Mouse (Mus musculus): ENCODE data around the gene Slc25a21. TPM values are rescaled to one million over a fixed set of nuclear protein-coding genes. Genes with fewer than 3 reads are reported as not detected.
A peak's percentile ranks its signal among the peaks of the same experiment; 100 is the strongest.

Slc25a21 gene
- polyA plus RNA-seq, 1 experiment from 2014 or later = 1.2 TPM

- Histone ChIP-seq H3K4me1 (replicated peaks; ENCODE audit: control insufficient read depth, insufficient read depth, low read length) (no peaks in the 10 kb centered on the region), H3K36me3 (ENCODE audit: control insufficient read depth, insufficient read depth, low read length) (no peaks in the 10 kb centered on the region), H3K9ac (ENCODE audit: low read depth, low read length) (no peak overlapping the region), H3K4me2 (replicated peaks; ENCODE audit: low read depth, low read length) (no peak overlapping the region), H3K27me3 (ENCODE audit: control insufficient read depth, insufficient read depth, low read length) (no peaks in the 10 kb centered on the region), H3K27ac (ENCODE audit: low read depth, low read length) (no peak overlapping the region), H3K4me3 (ENCODE audit: low read depth, low read length) (no peak overlapping the region), H3K9me3 (ENCODE audit: control insufficient read depth, low read length) (no peaks in the 10 kb centered on the region)
- no peak for DNase-seq (ENCODE audit: low spot score)
- no peak for ATAC-seq (ENCODE audit: low FRiP score)
- 84% methylated on average over 6 of the region's 6 CpGs for WGBS
Observed at GRCm38 (mm10) chr12:57159904-57160303, 37.4 kb downstream of the Slc25a21 start.

GRCm38 (mm10) chr12:57158266-57158665 is 39.0 kb downstream of the Slc25a21 start:
- Histone ChIP-seq H3K27ac (ENCODE audit: low read depth, low read length) (no peak overlapping the region), H3K36me3 (ENCODE audit: control insufficient read depth, insufficient read depth, low read length) (no peaks in the 10 kb centered on the region), H3K4me2 (replicated peaks; ENCODE audit: low read depth, low read length) (no peak overlapping the region), H3K9ac (ENCODE audit: low read depth, low read length) (no peak overlapping the region), H3K27me3 (ENCODE audit: control insufficient read depth, insufficient read depth, low read length) (no peaks in the 10 kb centered on the region), H3K9me3 (ENCODE audit: control insufficient read depth, low read length) (no peaks in the 10 kb centered on the region), H3K4me3 (ENCODE audit: low read depth, low read length) (no peak overlapping the region), H3K4me1 (replicated peaks; ENCODE audit: control insufficient read depth, insufficient read depth, low read length) (no peaks in the 10 kb centered on the region)
- ATAC-seq (ENCODE audit: low FRiP score) (no peak), DNase-seq (ENCODE audit: low spot score) (no peak)
- 62% methylated on average over 3 of the region's 3 CpGs for WGBS

GRCm38 (mm10) chr12:57138937-57139336 is 58.3 kb downstream of the Slc25a21 start:
- Histone ChIP-seq H3K4me1 (replicated peaks; ENCODE audit: control insufficient read depth, insufficient read depth, low read length) (no peaks in the 10 kb centered on the region), H3K4me3 (ENCODE audit: low read depth, low read length) (no peak overlapping the region), H3K27me3 (ENCODE audit: control insufficient read depth, insufficient read depth, low read length) (no peaks in the 10 kb centered on the region), H3K9ac (ENCODE audit: low read depth, low read length) (no peak overlapping the region), H3K27ac (ENCODE audit: low read depth, low read length) (no peak overlapping the region), H3K36me3 (ENCODE audit: control insufficient read depth, insufficient read depth, low read length) (no peaks in the 10 kb centered on the region), H3K4me2 (replicated peaks; ENCODE audit: low read depth, low read length) (no peak overlapping the region), H3K9me3 (ENCODE audit: control insufficient read depth, low read length) (no peaks in the 10 kb centered on the region)
- WGBS = 68% methylated on average over 1 of the region's 1 CpGs
- no peak for DNase-seq (ENCODE audit: low spot score)
- no peak for ATAC-seq (ENCODE audit: low FRiP score)

GRCm38 (mm10) chr12:57137809-57138208 is 59.5 kb downstream of the Slc25a21 start:
- no peak overlapping the region for H3K4me2 ChIP-seq (replicated peaks; ENCODE audit: low read depth, low read length)

GRCm38 (mm10) chr12:57118602-57119001 is 78.7 kb downstream of the Slc25a21 start:
- no peaks in the 10 kb centered on the region for H3K4me1 ChIP-seq (replicated peaks; ENCODE audit: control insufficient read depth, insufficient read depth, low read length)
- no peak for ATAC-seq (ENCODE audit: low FRiP score)
- H3K4me2 ChIP-seq (replicated peaks; ENCODE audit: low read depth, low read length) = no peak overlapping the region
- H3K36me3 ChIP-seq (ENCODE audit: control insufficient read depth, insufficient read depth, low read length) = no peaks in the 10 kb centered on the region
- H3K27me3 ChIP-seq (ENCODE audit: control insufficient read depth, insufficient read depth, low read length) = no peaks in the 10 kb centered on the region
- no peak overlapping the region for H3K9ac ChIP-seq (ENCODE audit: low read depth, low read length)
- no peak overlapping the region for H3K4me3 ChIP-seq (ENCODE audit: low read depth, low read length)
- 36% methylated on average over 8 of the region's 8 CpGs for WGBS
- peak; percentile 9 for DNase-seq (ENCODE audit: low spot score)
- no peaks in the 10 kb centered on the region for H3K9me3 ChIP-seq (ENCODE audit: control insufficient read depth, low read length)
- no peak overlapping the region for H3K27ac ChIP-seq (ENCODE audit: low read depth, low read length)

More at GRCm38 (mm10) chr12:57137809-57138208, 59.5 kb downstream of the Slc25a21 start:
- Histone ChIP-seq H3K9ac (ENCODE audit: low read depth, low read length) (no peak overlapping the region), H3K27me3 (ENCODE audit: control insufficient read depth, insufficient read depth, low read length) (no peaks in the 10 kb centered on the region), H3K27ac (ENCODE audit: low read depth, low read length) (no peak overlapping the region), H3K4me1 (replicated peaks; ENCODE audit: control insufficient read depth, insufficient read depth, low read length) (no peaks in the 10 kb centered on the region), H3K9me3 (ENCODE audit: control insufficient read depth, low read length) (no peaks in the 10 kb centered on the region), H3K36me3 (ENCODE audit: control insufficient read depth, insufficient read depth, low read length) (no peaks in the 10 kb centered on the region), H3K4me3 (ENCODE audit: low read depth, low read length) (no peak overlapping the region)
- no peak for DNase-seq (ENCODE audit: low spot score)
- ATAC-seq (ENCODE audit: low FRiP score) = no peak
- WGBS = 79% methylated on average over 2 of the region's 2 CpGs

- DNase-seq (ENCODE audit: low spot score) (no peak), ATAC-seq (ENCODE audit: low FRiP score) (no peak)
- H3K9ac ChIP-seq (ENCODE audit: low read depth, low read length) = no peak overlapping the region
- 73% methylated on average over 10 of the region's 10 CpGs for WGBS
- H3K27ac ChIP-seq (ENCODE audit: low read depth, low read length) = no peak overlapping the region
- H3K27me3 ChIP-seq (ENCODE audit: control insufficient read depth, insufficient read depth, low read length) = no peaks in the 10 kb centered on the region
- no peak overlapping the region for H3K4me3 ChIP-seq (ENCODE audit: low read depth, low read length)
- no peaks in the 10 kb centered on the region for H3K4me1 ChIP-seq (replicated peaks; ENCODE audit: control insufficient read depth, insufficient read depth, low read length)
- H3K4me2 ChIP-seq (replicated peaks; ENCODE audit: low read depth, low read length) = no peak overlapping the region
- no peaks in the 10 kb centered on the region for H3K9me3 ChIP-seq (ENCODE audit: control insufficient read depth, low read length)
- no peaks in the 10 kb centered on the region for H3K36me3 ChIP-seq (ENCODE audit: control insufficient read depth, insufficient read depth, low read length)
Observed at GRCm38 (mm10) chr12:57115516-57115915, 81.8 kb downstream of the Slc25a21 start.

GRCm38 (mm10) chr12:57109363-57109762 is 87.9 kb downstream of the Slc25a21 start:
- H3K4me2 ChIP-seq (replicated peaks; ENCODE audit: low read depth, low read length) = no peak overlapping the region
- H3K4me3 ChIP-seq (ENCODE audit: low read depth, low read length) = no peak overlapping the region
- ATAC-seq (ENCODE audit: low FRiP score) (no peak), DNase-seq (ENCODE audit: low spot score) (no peak)
- H3K9ac ChIP-seq (ENCODE audit: low read depth, low read length) = no peak overlapping the region
- no peaks in the 10 kb centered on the region for H3K27me3 ChIP-seq (ENCODE audit: control insufficient read depth, insufficient read depth, low read length)
- no peaks in the 10 kb centered on the region for H3K36me3 ChIP-seq (ENCODE audit: control insufficient read depth, insufficient read depth, low read length)
- H3K9me3 ChIP-seq (ENCODE audit: control insufficient read depth, low read length) = no peaks in the 10 kb centered on the region
- WGBS = 92% methylated on average over 4 of the region's 4 CpGs
- H3K4me1 ChIP-seq (replicated peaks; ENCODE audit: control insufficient read depth, insufficient read depth, low read length) = no peaks in the 10 kb centered on the region
- H3K27ac ChIP-seq (ENCODE audit: low read depth, low read length) = no peak overlapping the region

- no peaks in the 10 kb centered on the region for H3K4me1 ChIP-seq (replicated peaks; ENCODE audit: control insufficient read depth, insufficient read depth, low read length)
- ATAC-seq (ENCODE audit: low FRiP score) (no peak), DNase-seq (ENCODE audit: low spot score) (no peak)
- H3K27me3 ChIP-seq (ENCODE audit: control insufficient read depth, insufficient read depth, low read length) = no peaks in the 10 kb centered on the region
- H3K9me3 ChIP-seq (ENCODE audit: control insufficient read depth, low read length) = no peaks in the 10 kb centered on the region
- H3K9ac ChIP-seq (ENCODE audit: low read depth, low read length) = no peak overlapping the region
- WGBS = 95% methylated on average over 1 of the region's 1 CpGs
- no peaks in the 10 kb centered on the region for H3K36me3 ChIP-seq (ENCODE audit: control insufficient read depth, insufficient read depth, low read length)
- no peak overlapping the region for H3K4me2 ChIP-seq (replicated peaks; ENCODE audit: low read depth, low read length)
- H3K27ac ChIP-seq (ENCODE audit: low read depth, low read length) = no peak overlapping the region
- no peak overlapping the region for H3K4me3 ChIP-seq (ENCODE audit: low read depth, low read length)
Observed at GRCm38 (mm10) chr12:57102322-57102721, 95.0 kb downstream of the Slc25a21 start.

GRCm38 (mm10) chr12:57100549-57100948 is 96.7 kb downstream of the Slc25a21 start:
- Histone ChIP-seq H3K4me3 (ENCODE audit: low read depth, low read length) (no peak overlapping the region), H3K9ac (ENCODE audit: low read depth, low read length) (no peak overlapping the region), H3K27ac (ENCODE audit: low read depth, low read length) (no peak overlapping the region), H3K36me3 (ENCODE audit: control insufficient read depth, insufficient read depth, low read length) (no peaks in the 10 kb centered on the region), H3K27me3 (ENCODE audit: control insufficient read depth, insufficient read depth, low read length) (no peaks in the 10 kb centered on the region), H3K9me3 (ENCODE audit: control insufficient read depth, low read length) (no peaks in the 10 kb centered on the region), H3K4me2 (replicated peaks; ENCODE audit: low read depth, low read length) (no peak overlapping the region), H3K4me1 (replicated peaks; ENCODE audit: control insufficient read depth, insufficient read depth, low read length) (no peaks in the 10 kb centered on the region)
- ATAC-seq (ENCODE audit: low FRiP score) (no peak), DNase-seq (ENCODE audit: low spot score) (no peak)
- 81% methylated on average over 4 of the region's 4 CpGs for WGBS

Measured in hindbrain, embryonic 11.5 days (tissue).